ENCODE assay signal across 8 mouse cellular contexts in the genomic region with DNA sequence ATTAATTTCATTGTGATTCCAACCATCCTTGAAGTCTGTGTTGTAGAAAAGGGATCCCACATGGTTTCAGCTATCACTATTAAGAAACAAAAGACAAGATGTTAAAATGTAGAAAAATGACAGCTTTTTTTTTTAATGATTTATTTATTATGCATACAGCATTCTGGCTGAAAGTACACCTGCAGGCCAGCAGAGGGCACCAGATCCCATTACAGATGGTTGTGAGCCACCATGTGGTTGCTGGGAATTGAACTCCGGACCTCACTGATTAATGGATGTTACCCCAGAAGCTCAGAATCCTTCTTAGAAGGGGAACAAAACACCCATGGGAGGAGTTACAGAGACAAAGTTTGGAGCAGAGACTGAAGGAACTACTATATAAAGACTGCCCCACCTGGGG. TPM values are rescaled to one million over a fixed set of nuclear protein-coding genes. Genes with fewer than 3 reads are reported as not detected.
DNase-seq lines count a peak whose midpoint lies in the region; ATAC-seq and TF ChIP-seq lines count a peak whose summit lies in the region.
"Had no signal": no experiment of that assay in that cellular context is flagged by ENCODE, and none has a peak within 500 bp of the region (broad histone marks: within the 10 kb centered on the region; RNA-seq: fewer than 3 reads in every experiment).

No protein-coding gene starts in this region.

- TF ChIP-seq RAD21 in MEL (IDR thresholded peaks at IDR 0.05; ENCODE audit: low read depth, low read length), result peak; percentile 8

- 86% methylated on average over 1 of the region's 1 CpGs for WGBS in liver, postnatal 0 days (ENCODE audit: insufficient replicate concordance)
- WGBS in kidney, embryonic 16.5 days, result 87% methylated on average over 1 of the region's 1 CpGs

- H3K4me2 ChIP-seq in liver, postnatal 0 days (ENCODE audit: low read depth, low read length), result no peak overlapping the region
- no peak overlapping the region for H3K4me2 ChIP-seq in kidney, embryonic 16.5 days (replicated peaks; ENCODE audit: low read depth, low read length)
- H3K4me2 ChIP-seq: limb, embryonic 15.5 days had no signal

- no peak overlapping the region for H3K27ac ChIP-seq in MEL (ENCODE audit: control insufficient read depth, low read depth, low read length)
- no peak overlapping the region for H3K27ac ChIP-seq in liver, postnatal 0 days (ENCODE audit: low read depth)
- H3K27ac ChIP-seq in kidney, embryonic 16.5 days (ENCODE audit: low read length), result no peak overlapping the region
- H3K27ac ChIP-seq: limb, embryonic 15.5 days had no signal

- no peak overlapping the region for H3K9ac ChIP-seq in MEL (ENCODE audit: control insufficient read depth, low read depth, low read length, poor library complexity, severe bottlenecking)
- H3K9ac ChIP-seq in liver, postnatal 0 days (replicated peaks), result no peak overlapping the region
- no peak overlapping the region for H3K9ac ChIP-seq in kidney, embryonic 16.5 days (replicated peaks; ENCODE audit: low read length)
- H3K9ac ChIP-seq: limb, embryonic 15.5 days had no signal

- H3K4me1 ChIP-seq in MEL (ENCODE audit: control insufficient read depth in 1 of 2, insufficient read depth in 2 of 2, low read length in 2 of 2), result no peaks in the 10 kb centered on the region; a peak in 1 of 4 replicates
- H3K4me1 ChIP-seq in liver, postnatal 0 days (ENCODE audit: insufficient read depth), result no peaks in the 10 kb centered on the region
- no peaks in the 10 kb centered on the region for H3K4me1 ChIP-seq in kidney, embryonic 16.5 days (ENCODE audit: insufficient read depth, low read length)
- H3K4me1 ChIP-seq: limb, embryonic 15.5 days had no signal

- DNase-seq in kidney, postnatal 10 days, result peak; percentile 30
- DNase-seq in kidney, postnatal 14 days, result no peak
- DNase-seq in CD4-positive helper T cell, adult 2 months (ENCODE audit: low read depth, low spot score), result peak; percentile 33
- peak; percentile 59 for DNase-seq in MEL (ENCODE audit: low read depth, low spot score)
- DNase-seq in liver, postnatal 0 days, result peak; percentile 39
- DNase-seq in gastrocnemius, postnatal 36 days, result no peak

- no peak for TF ChIP-seq EP300 in MEL (IDR thresholded peaks at IDR 0.05; ENCODE audit: low read depth in 1 of 2, low read length in 2 of 2)
- no peak for TF ChIP-seq EP300 in liver, postnatal 0 days (IDR thresholded peaks at IDR 0.05; ENCODE audit: low read depth)

- H3K79me2 ChIP-seq in MEL (ENCODE audit: control insufficient read depth, insufficient read depth, low read length, poor library complexity), result no peaks in the 10 kb centered on the region

- no peak overlapping the region for H3K4me3 ChIP-seq in MEL (ENCODE audit: control insufficient read depth in 1 of 2, insufficient read depth in 1 of 2, low read depth in 2 of 2, low read length in 2 of 2)
- no peak overlapping the region for H3K4me3 ChIP-seq in liver, postnatal 0 days (ENCODE audit: low read depth, low read length)
- H3K4me3 ChIP-seq in kidney, embryonic 16.5 days (ENCODE audit: low read length), result no peak overlapping the region
- H3K4me3 ChIP-seq: limb, embryonic 15.5 days had no signal

- intact Hi-C loops in gastrocnemius, postnatal 36 days (cut with DNase I), result no loop called here

- H3K9me3 ChIP-seq in MEL (replicated peaks; ENCODE audit: insufficient read depth, low read length), result no peaks in the 10 kb centered on the region
- H3K9me3 ChIP-seq in liver, postnatal 0 days (ENCODE audit: low read length), result no peaks in the 10 kb centered on the region; the same call in 1 of the 2 replicates
- H3K9me3 ChIP-seq in kidney, embryonic 16.5 days (ENCODE audit: low read length), result peaks cover 5% of the 10 kb centered on the region; the same call in 1 of the 2 replicates
- H3K9me3 ChIP-seq: limb, embryonic 15.5 days had no signal

- peak; percentile 31 to 53 (median 42) for TF ChIP-seq CTCF in MEL (IDR thresholded peaks at IDR 0.05 in 2 of 3, conservative IDR thresholded peaks at IDR 0.05 in 1 of 3; ENCODE audit: control insufficient read depth in 1 of 3, insufficient read depth in 1 of 3, low read depth in 2 of 3, low read length in 3 of 3, poor library complexity in 1 of 3, severe bottlenecking in 1 of 3)
- TF ChIP-seq CTCF in liver, postnatal 0 days (IDR thresholded peaks at IDR 0.05; ENCODE audit: low read depth), result peak; percentile 67

- no peaks in the 10 kb centered on the region for H3K27me3 ChIP-seq in MEL (ENCODE audit: control insufficient read depth in 1 of 2, insufficient read depth in 2 of 2, low read length in 2 of 2)
- no peaks in the 10 kb centered on the region for H3K27me3 ChIP-seq in liver, postnatal 0 days (ENCODE audit: insufficient read depth, low read length)
- H3K27me3 ChIP-seq in kidney, embryonic 16.5 days (ENCODE audit: insufficient read depth, low read length), result no peaks in the 10 kb centered on the region
- H3K27me3 ChIP-seq: limb, embryonic 15.5 days had no signal

- TF ChIP-seq POLR2A in MEL (IDR thresholded peaks at IDR 0.05; ENCODE audit: control insufficient read depth in 1 of 2, insufficient read depth in 1 of 2, low read depth in 1 of 2, low read length in 2 of 2, poor library complexity in 1 of 2), result no peak

- ATAC-seq in liver, postnatal 0 days, result no peak
- ATAC-seq in kidney, embryonic 16.5 days (ENCODE audit: low FRiP score, low TSS enrichment), result no peak

- H3K36me3 ChIP-seq in MEL (ENCODE audit: control insufficient read depth in 1 of 2, insufficient read depth in 2 of 2, low read length in 2 of 2), result peaks cover 3 to 38% of the 10 kb centered on the region in 2 experiments
- peaks cover 83% of the 10 kb centered on the region for H3K36me3 ChIP-seq in liver, postnatal 0 days (replicated peaks; ENCODE audit: insufficient read depth, low read length)
- H3K36me3 ChIP-seq in kidney, embryonic 16.5 days (ENCODE audit: insufficient read depth, low read length), result peaks cover 87% of the 10 kb centered on the region

TF ChIP-seq in MEL, 35 proteins besides CTCF, POLR2A, EP300 and RAD21:
- peak; percentile 65; the same call in 1 of the 2 replicates for TF ChIP-seq MYC (IDR thresholded peaks at IDR 0.05; ENCODE audit: low read depth, low read length)
- peak; percentile 17; the same call in 1 of the 2 replicates for TF ChIP-seq ZNF384 (IDR thresholded peaks at IDR 0.05; ENCODE audit: low read depth, low read length)
- TF ChIP-seq MAX (IDR thresholded peaks at IDR 0.05; ENCODE audit: low read length), result no peak
- no peak for TF ChIP-seq GABPA (IDR thresholded peaks at IDR 0.05; ENCODE audit: low read depth, low read length)
- peak; percentile 42 for TF ChIP-seq SMC3 (IDR thresholded peaks at IDR 0.05; ENCODE audit: low read depth, low read length)

RNA-seq across cellular contexts. Expression of a gene that starts 12.3 kb away (rescaled TPM):
- total RNA-seq in MEL (2012; rRNA removed), result 5.0 and 8.8 TPM in 2 replicates
- polyA plus RNA-seq in MEL (2012; ENCODE audit: insufficient read depth in 1 of 2, insufficient read length in 2 of 2, low read depth in 1 of 2, low replicate concordance in 2 of 2, missing spikeins in 1 of 2), result 10 to 100 TPM in 1 of 2 experiments, not detected in 1; 34.5 TPM
- polyA plus RNA-seq in liver, postnatal 0 days (2015; fragmentation: Nextera tagmentation; extraction: Ambion mirVana), result 8.2 and 8.6 TPM in 2 replicates
- 10 to 100 TPM; 11.2 to 11.5 TPM for total RNA-seq in gastrocnemius, postnatal 36 days (2021)
- 12.3 and 17.0 TPM in 2 replicates for polyA plus RNA-seq in kidney, embryonic 16.5 days (2015; fragmentation: Nextera tagmentation; extraction: Ambion mirVana)

RNA-seq across cellular contexts. Expression of a gene that starts 21.0 kb away (rescaled TPM):
- 23.8 and 26.3 TPM in 2 replicates for total RNA-seq in MEL (2012; rRNA removed)
- 10 to 100 TPM in 1 of 2 experiments, not detected in 1; 49.6 TPM for polyA plus RNA-seq in MEL (2012; ENCODE audit: insufficient read depth in 1 of 2, insufficient read length in 2 of 2, low read depth in 1 of 2, low replicate concordance in 2 of 2, missing spikeins in 1 of 2)
- polyA plus RNA-seq in liver, postnatal 0 days (2015; fragmentation: Nextera tagmentation; extraction: Ambion mirVana), result 10.3 and 10.9 TPM in 2 replicates
- 10 to 100 TPM in 1 of 2 experiments, 1 to 10 TPM in 1; 8.5 to 11.5 TPM for total RNA-seq in gastrocnemius, postnatal 36 days (2021)
- polyA plus RNA-seq in kidney, embryonic 16.5 days (2015; fragmentation: Nextera tagmentation; extraction: Ambion mirVana), result 51.4 and 54.5 TPM in 2 replicates

Comparison
In these comparisons a context has a peak if more than half of its experiments do, and no peak if none do; other contexts are left out.
1. DNase-seq: peak in kidney, postnatal 10 days (single experiment), CD4-positive helper T cell, adult 2 months (single experiment), MEL (single experiment) and liver, postnatal 0 days (single experiment); none in kidney, postnatal 14 days (single experiment) and gastrocnemius, postnatal 36 days (0 of 2).